Mouse (Mus musculus) cortical plate, adult 2 months (tissue): ENCODE measurements around the gene Mvb12b.

ENCODE experiments used
- CTCF ChIP-seq: fragments of 200-500 bp; IDR thresholded peaks from 2 replicates; pipeline ENCODE4 v1.5.1; 2011; ENCODE audit warnings: mild to moderate bottlenecking, control low read depth, low read length; ENCODE audit not compliant: insufficient read depth; ENCODE audit errors: extremely low read depth
- POLR2A ChIP-seq: fragments of 200-500 bp; IDR thresholded peaks from 2 replicates; pipeline ENCODE4 v1.6.1; 2011; ENCODE audit warnings: mild to moderate bottlenecking, low read length, control low read depth; ENCODE audit not compliant: insufficient read depth; ENCODE audit errors: extremely low read depth

- TF ChIP-seq POLR2A (no peak), CTCF (no peak)
These were observed 181.9 kb downstream of the Mvb12b start for GRCm38 (mm10) chr2:33705687-33706320.
